ENCODE assay signal across 9 mouse cellular contexts in genomic region chr7:80555146-80555545, GRCm38 (mm10). TPM values are rescaled to one million over a fixed set of nuclear protein-coding genes. Genes with fewer than 3 reads are reported as not detected.
DNase-seq lines count a peak whose midpoint lies in the region; ATAC-seq and TF ChIP-seq lines count a peak whose summit lies in the region.
"Had no signal": no experiment of that assay in that cellular context is flagged by ENCODE, and none has a peak within 500 bp of the region (broad histone marks: within the 10 kb centered on the region; RNA-seq: fewer than 3 reads in every experiment).

No protein-coding gene starts in this region.

- peak overlapping the region; percentile 77 for H3K27ac ChIP-seq in kidney, postnatal 0 days
- H3K27ac ChIP-seq in CH12.LX (ENCODE audit: insufficient read depth, low read depth) = no peak overlapping the region
- no peak overlapping the region for H3K27ac ChIP-seq in intestine, postnatal 0 days (ENCODE audit: low read depth, low read length)

- peak; percentile 50 for TF ChIP-seq CTCF in kidney, postnatal 0 days (IDR thresholded peaks at IDR 0.05; ENCODE audit: low read depth)
- peak in 1 of 2 experiments; percentile 47; a peak in 2 of 4 replicates for TF ChIP-seq CTCF in CH12.LX (conservative IDR thresholded peaks at IDR 0.05 in 1 of 2, IDR thresholded peaks at IDR 0.05 in 1 of 2; ENCODE audit: low read depth in 2 of 2, low read length in 2 of 2)
- peak; percentile 48 for TF ChIP-seq CTCF in intestine, postnatal 0 days (IDR thresholded peaks at IDR 0.05; ENCODE audit: low read depth)

- H3K79me2 ChIP-seq in CH12.LX (replicated peaks; ENCODE audit: control insufficient read depth, extremely low read depth, insufficient read depth, poor library complexity, severe bottlenecking) = no peaks in the 10 kb centered on the region

- H3K36me3 ChIP-seq in kidney, postnatal 0 days (ENCODE audit: insufficient read depth, low read length) = no peaks in the 10 kb centered on the region
- H3K36me3 ChIP-seq in CH12.LX (replicated peaks in 1 of 2; ENCODE audit: control insufficient read depth in 1 of 2, insufficient read depth in 1 of 2, low read length in 1 of 2) = no peaks in the 10 kb centered on the region
- no peaks in the 10 kb centered on the region for H3K36me3 ChIP-seq in intestine, postnatal 0 days (ENCODE audit: control insufficient read depth, insufficient read depth)

- dilution Hi-C loops in CH12.LX (cut with MboI; ENCODE audit: extremely low pct_ligation_motif_present, extremely low pct_unique_long_range_greater_than_20kb, low sequenced_read_pairs) = loop anchor here (25.0 kb wide), 1 partner anchor 168 kb away; the partner anchor contains the start of gene Fes

- H3K4me2 ChIP-seq in kidney, postnatal 0 days (ENCODE audit: low read length) = no peak overlapping the region
- H3K4me2 ChIP-seq in CH12.LX (ENCODE audit: insufficient read depth, low read depth, poor library complexity, severe bottlenecking) = peak overlapping the region; percentile 18; the same call in 1 of the 2 replicates
- H3K4me2 ChIP-seq in intestine, postnatal 0 days (replicated peaks; ENCODE audit: low read depth) = no peak overlapping the region

- DNase-seq in kidney, postnatal 0 days (ENCODE audit: low spot score) = no peak
- no peak for DNase-seq in kidney, adult 9 months
- peak; percentile 43 for DNase-seq in CD4-positive helper T cell, adult 2 months (ENCODE audit: low read depth, low spot score)
- DNase-seq in CH12.LX (ENCODE audit: extremely low read depth) = no peak
- DNase-seq in frontal cortex, postnatal 14 days (ENCODE audit: low spot score in 2 of 2) = no peak
- no peak for DNase-seq in cerebellum, adult 9-10 months
- no peak for DNase-seq in gastrocnemius, postnatal 36 days
- DNase-seq: gastrocnemius, postnatal 14 days had no signal

- TF ChIP-seq EP300 in CH12.LX (IDR thresholded peaks at IDR 0.05; ENCODE audit: low read length) = no peak

- peak; percentile 30; the same call in 1 of the 2 replicates for TF ChIP-seq RAD21 in CH12.LX (IDR thresholded peaks at IDR 0.05; ENCODE audit: low read depth, low read length)

- no peaks in the 10 kb centered on the region for H3K9me3 ChIP-seq in kidney, postnatal 0 days (replicated peaks; ENCODE audit: low read length)
- no peaks in the 10 kb centered on the region for H3K9me3 ChIP-seq in CH12.LX (replicated peaks; ENCODE audit: low read length)
- no peaks in the 10 kb centered on the region for H3K9me3 ChIP-seq in intestine, postnatal 0 days (ENCODE audit: control insufficient read depth)

- no peak for TF ChIP-seq POLR2A in CH12.LX (IDR thresholded peaks at IDR 0.05; ENCODE audit: low read depth, low read length)

- no peak overlapping the region for H3K4me3 ChIP-seq in kidney, postnatal 0 days (replicated peaks; ENCODE audit: low read depth, low read length)
- H3K4me3 ChIP-seq in CH12.LX (replicated peaks in 1 of 3; ENCODE audit: low read depth in 2 of 3, low read length in 2 of 3, poor library complexity in 1 of 3) = no peak overlapping the region
- H3K4me3 ChIP-seq in intestine, postnatal 0 days (ENCODE audit: low read depth, low read length) = no peak overlapping the region

- in situ Hi-C loops in CH12.LX (cut with MboI; ENCODE audit: low pct_ligation_motif_present, low pct_unique_long_range_greater_than_20kb, low sequenced_read_pairs) = no loop called here

- intact Hi-C loops in gastrocnemius, postnatal 36 days (cut with DNase I) = no loop called here

- no peak for ATAC-seq in kidney, postnatal 0 days (replicated peaks; ENCODE audit: low FRiP score, low read depth)
- no peak for ATAC-seq in intestine, postnatal 0 days

- WGBS in kidney, postnatal 0 days = 85% methylated on average over 3 of the region's 3 CpGs
- 72% methylated on average over 3 of the region's 3 CpGs for WGBS in intestine, postnatal 0 days

- H3K4me1 ChIP-seq in kidney, postnatal 0 days (replicated peaks; ENCODE audit: insufficient read depth, low read length) = no peaks in the 10 kb centered on the region
- peaks cover 10 to 13% of the 10 kb centered on the region in 2 experiments; a peak in 3 of 4 replicates for H3K4me1 ChIP-seq in CH12.LX (ENCODE audit: control insufficient read depth in 1 of 2, insufficient read depth in 2 of 2)
- H3K4me1 ChIP-seq in intestine, postnatal 0 days (replicated peaks; ENCODE audit: control insufficient read depth, insufficient read depth, low read length) = 0 out of 2 replicates have a peak, but pooled peaks cover 3% of the 10 kb centered on the region

- H3K9ac ChIP-seq in kidney, postnatal 0 days (ENCODE audit: low read depth, low read length) = no peak overlapping the region
- H3K9ac ChIP-seq in CH12.LX (ENCODE audit: insufficient read depth, low read depth) = no peak overlapping the region
- no peak overlapping the region for H3K9ac ChIP-seq in intestine, postnatal 0 days (ENCODE audit: low read depth, low read length)

- no peaks in the 10 kb centered on the region for H3K27me3 ChIP-seq in kidney, postnatal 0 days (ENCODE audit: insufficient read depth, low read length)
- no peaks in the 10 kb centered on the region for H3K27me3 ChIP-seq in CH12.LX (replicated peaks)
- H3K27me3 ChIP-seq in intestine, postnatal 0 days (replicated peaks; ENCODE audit: control insufficient read depth, insufficient read depth, low read length) = no peaks in the 10 kb centered on the region

TF ChIP-seq in CH12.LX, 34 proteins besides CTCF, POLR2A, EP300 and RAD21:
- no peak for TF ChIP-seq ZKSCAN1 (IDR thresholded peaks at IDR 0.05; ENCODE audit: borderline replicate concordance, low read depth, low read length)
- TF ChIP-seq SMC3 (IDR thresholded peaks at IDR 0.05; ENCODE audit: low read depth, low read length) = peak; percentile 43; the same call in 1 of the 2 replicates

RNA-seq across cellular contexts. Expression of gene Blm, which starts 20.2 kb away (rescaled TPM):
- polyA plus RNA-seq in kidney, postnatal 0 days (2015; fragmentation: Nextera tagmentation; extraction: Ambion mirVana) = 6.7 and 8.5 TPM in 2 replicates
- total RNA-seq in CH12.LX (2012; rRNA removed) (24.1 and 25.6 TPM in 2 replicates), CH12.LX (2014; rRNA removed) (36.4 and 41.4 TPM in 2 replicates)
- polyA plus RNA-seq in CH12.LX (2012; ENCODE audit: insufficient read length, low read depth) = 56.2 TPM in 2 replicates
- 2.7 and 3.1 TPM in 2 replicates for polyA plus RNA-seq in intestine, postnatal 0 days (2015; fragmentation: Nextera tagmentation; extraction: Ambion mirVana)
- total RNA-seq in gastrocnemius, postnatal 36 days (2021) = 1 to 10 TPM in 1 of 2 experiments, under 1 TPM in 1; 0.64 to 1.1 TPM
